Mouse (Mus musculus) spleen, adult 12 weeks (tissue): ENCODE measurements around the gene Ptpn4.

Experiments used
- DNase-seq: peaks from one replicate; pipeline ENCODE4 v3.0.0; 2022; ENCODE audit warnings: low spot score

Gene Ptpn4

DNA sequence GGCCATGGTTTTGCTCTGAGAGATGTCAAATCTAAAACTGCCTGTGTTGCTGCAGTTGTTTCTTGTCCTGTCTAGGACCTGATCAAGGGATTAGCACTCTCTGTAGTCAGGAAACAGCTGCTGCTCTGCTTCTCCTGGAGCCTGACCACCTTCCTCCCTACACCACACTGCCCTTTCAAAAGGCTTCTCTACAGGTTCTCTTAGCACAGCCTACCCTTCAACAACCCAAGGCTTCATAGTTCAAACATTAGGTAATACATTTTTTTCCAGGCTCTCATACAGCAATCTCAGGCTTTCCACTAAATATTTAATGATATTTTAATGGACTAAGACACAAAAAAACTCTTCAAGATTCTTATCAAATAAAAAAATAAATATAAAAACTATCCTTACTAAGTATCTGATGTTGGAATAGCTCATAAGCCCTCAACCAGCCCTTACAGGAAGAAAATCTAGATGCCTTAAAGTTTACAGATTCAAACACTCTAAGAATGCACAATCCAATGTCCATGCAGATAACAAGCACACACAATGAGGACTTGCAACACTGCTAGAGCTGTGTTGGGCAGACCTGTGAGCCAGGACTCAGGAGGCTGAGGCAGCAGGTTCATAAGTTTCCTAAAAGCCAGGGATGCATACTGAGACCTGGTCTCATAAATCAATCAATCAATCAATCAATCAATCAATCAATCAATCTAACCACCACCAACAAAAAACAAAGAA lies 196.2 kb downstream of the Ptpn4 start:
- no peak for DNase-seq

DNA sequence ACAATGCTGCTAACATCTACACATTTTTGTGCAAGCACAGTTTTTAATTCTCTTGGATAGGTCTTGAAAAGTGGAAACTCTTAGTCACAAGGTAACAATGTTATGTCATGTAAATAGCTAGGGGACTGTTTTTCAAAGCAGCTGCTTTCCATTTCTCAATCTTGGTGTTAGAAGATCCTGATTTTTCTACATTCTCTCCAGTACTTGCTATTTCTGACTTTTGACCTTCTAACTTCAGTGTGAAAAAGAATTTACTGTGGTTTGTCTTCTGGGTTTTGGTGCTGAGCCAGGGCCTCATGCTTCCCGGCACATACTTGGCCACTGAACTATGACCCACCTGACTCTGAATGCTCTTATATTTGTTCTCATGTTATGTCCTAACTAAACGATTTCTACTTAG lies 197.4 kb downstream of the Ptpn4 start:
- DNase-seq, result no peak

DNA sequence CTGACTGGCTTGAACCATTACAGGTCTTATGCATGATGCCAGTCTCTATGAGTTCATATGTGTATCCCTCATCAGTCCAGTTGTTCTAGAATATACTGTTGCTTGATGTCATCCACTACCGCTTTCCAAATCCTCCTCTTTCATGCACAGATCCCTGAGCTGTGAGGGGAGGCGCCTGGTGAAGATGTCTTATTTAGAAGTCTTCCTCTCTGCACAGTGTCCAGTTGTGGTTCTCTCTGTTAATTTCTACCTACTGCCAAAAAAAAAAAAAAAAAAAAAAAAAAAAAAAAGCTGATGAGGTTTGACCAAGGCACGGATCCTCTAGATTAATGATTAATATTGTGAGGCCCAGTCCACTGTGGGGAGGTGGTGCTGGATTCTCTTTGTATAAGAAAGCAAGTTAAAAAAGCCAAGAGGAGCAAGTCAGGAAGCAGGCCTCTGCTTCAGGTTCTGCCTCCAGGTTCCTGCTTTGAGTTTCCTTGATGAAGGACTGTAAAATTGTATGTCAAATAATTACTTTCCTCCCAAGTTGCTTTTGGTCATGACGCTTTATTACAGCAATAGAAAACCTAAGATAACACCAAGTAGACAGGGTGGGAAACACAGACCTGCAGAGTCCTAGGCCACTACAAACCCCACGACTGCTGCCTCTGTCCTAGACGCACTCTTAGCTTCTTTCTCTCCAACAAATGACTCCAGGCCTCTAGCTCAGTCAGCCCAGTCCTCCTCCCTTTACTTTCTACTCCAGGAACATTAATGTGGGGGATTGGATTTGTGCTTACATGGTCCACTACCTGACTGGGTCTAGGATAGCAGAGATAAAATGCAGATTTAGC lies 200.0 kb downstream of the Ptpn4 start:
- DNase-seq, result no peak

DNA sequence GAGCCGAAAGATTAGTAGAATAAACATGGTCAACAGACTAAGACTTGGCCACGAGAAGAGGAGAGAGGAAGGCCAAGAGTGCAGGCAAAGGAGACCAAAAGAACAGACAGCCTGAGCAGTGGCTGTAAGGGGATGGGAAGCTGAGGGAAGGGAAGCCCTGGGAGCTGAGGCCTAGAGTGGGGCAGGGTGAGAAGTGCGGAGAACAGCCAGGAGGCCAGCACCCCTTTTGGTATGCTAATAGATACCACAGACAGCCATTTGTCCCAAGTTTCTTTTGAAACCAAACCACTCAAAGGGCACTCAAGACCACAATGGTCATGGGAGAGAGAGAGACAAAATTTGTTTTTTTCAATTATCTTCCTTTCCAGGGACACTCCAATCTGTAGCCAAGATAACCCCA lies 202.7 kb downstream of the Ptpn4 start:
- DNase-seq, result no peak

DNA sequence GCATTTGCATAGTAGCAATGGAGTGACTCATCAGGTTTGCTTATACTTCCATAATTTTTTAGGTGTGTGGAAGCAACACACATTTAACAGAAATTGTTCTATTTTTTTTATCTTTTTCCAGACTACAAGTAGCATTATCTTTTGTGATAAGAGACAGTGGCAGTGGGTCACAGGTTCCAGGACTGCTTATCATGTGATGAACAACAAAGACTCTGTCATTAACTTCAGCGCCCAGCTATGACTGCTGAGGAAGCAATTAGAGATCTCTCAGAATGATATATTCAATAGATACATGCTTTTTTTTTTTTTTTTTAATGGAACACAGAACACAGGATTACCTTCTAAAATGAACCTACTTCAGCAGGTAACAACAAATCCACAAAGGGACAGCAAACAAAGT lies 207.0 kb downstream of the Ptpn4 start:
- DNase-seq, result no peak

DNA sequence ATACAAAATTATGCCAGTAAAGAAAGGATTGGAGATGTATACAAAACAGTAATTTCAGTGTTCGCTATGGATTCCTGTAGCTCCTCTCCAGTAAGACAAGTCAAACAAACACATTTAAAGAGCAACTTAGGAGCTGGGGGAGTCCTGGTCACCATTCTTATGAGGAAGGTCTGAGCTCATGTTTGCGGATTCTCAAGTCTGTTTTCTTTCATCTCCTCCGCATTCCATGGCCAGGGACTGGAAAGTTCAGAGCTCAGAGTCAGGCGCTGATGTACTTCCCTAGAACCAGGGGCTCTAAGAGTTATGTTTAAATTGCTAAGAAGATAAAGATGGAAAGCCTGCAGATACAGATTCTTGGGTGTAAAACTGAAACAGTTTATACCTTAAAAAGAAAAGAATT lies 210.6 kb downstream of the Ptpn4 start:
- no peak for DNase-seq

DNA sequence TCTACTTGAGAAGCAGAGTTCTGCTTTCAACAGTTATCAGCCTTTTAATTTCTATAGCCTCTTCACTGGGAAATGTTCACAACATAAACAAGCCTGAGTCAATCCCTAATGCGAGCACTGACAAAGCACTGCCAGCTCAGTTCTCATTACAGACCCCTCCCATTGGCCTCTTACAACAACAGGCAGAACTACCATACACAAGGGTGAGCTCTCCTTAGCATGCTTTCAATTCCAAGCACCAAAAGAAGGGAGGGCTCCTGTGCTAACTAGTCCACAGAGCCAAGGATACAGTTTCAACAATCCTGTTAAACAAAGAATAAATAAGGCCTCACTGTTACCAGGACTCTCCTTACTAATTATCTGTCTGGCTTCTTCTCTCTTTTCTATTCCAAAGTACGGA lies 213.0 kb downstream of the Ptpn4 start:
- no peak for DNase-seq

DNA sequence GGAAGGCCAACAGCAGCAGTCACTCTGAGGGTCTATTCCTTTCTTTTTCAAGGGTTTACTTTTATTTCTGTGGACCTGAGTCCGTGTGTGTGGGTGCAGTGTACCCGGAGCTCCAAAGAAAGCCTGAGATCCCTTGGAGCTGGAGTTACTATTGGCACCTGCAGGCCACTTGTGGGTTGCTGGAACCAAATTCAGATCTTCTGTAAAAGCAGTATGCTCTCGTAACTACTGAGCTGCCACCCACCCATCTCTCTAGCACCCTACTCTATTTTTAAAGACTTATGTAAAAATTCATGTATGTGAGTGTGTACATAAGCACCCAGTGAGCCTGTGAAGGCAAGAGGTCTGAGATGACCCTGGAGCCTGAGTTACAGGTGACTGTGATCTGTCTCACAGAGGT lies 232.0 kb downstream of the Ptpn4 start:
- DNase-seq, result no peak
